Mouse (Mus musculus) B cell, adult 62 days (primary cell): ENCODE results near the gene Inpp1. TPM values are rescaled to one million over a fixed set of nuclear protein-coding genes. Genes with fewer than 3 reads are reported as not detected.

ENCODE experiments used
- total RNA-seq: library from RNA; stranded (reverse); gene quantifications from 4 replicates; pipeline ENCODE4 v1.2.4, GENCODE M21; 2023

The Inpp1 gene
- 9.7 to 23.8 TPM (median 14.5 TPM) in 4 replicates for total RNA-seq

GRCm38 (mm10) chr1:52816910-52817812 lies at the start of gene Inpp1:
TSS of gene Inpp1 (minus strand) at chr1:52817688.

GRCm38 (mm10) chr1:52844782-52845665 lies 27.5 kb upstream of the Inpp1 start, which contains the start of gene Hibch:
TSS of gene Hibch (plus strand) at chr1:52844929.

Other genes starting within 250 kb of the Inpp1 start
- 40.7 to 49.3 TPM (median 46.0 TPM) in 4 replicates for gene Nemp2, start 187.0 kb downstream of the Inpp1 start, total RNA-seq
- gene Mfsd6, start 90.2 kb downstream of the Inpp1 start, total RNA-seq: 6.6 to 7.6 TPM (median 6.7 TPM) in 4 replicates
- 12.9 to 17.8 TPM (median 15.4 TPM) in 4 replicates for gene Hibch, start 27.2 kb upstream of the Inpp1 start, total RNA-seq
- gene 1700019D03Rik, start 202.5 kb upstream of the Inpp1 start, total RNA-seq: 1.8 to 5.0 TPM (median 2.3 TPM) in 4 replicates
- gene Mstn, start 244.0 kb upstream of the Inpp1 start, total RNA-seq: not detected in 4 replicates